Mouse (Mus musculus): ENCODE results near the gene Samd15.
A peak's percentile ranks its signal among the peaks of the same experiment; 100 is the strongest.
"Not testable (repeated sequence)": the region's sequence is repeated elsewhere in the genome, so short reads cannot be mapped to it uniquely, and the experiment has no call there.

Samd15 gene

GRCm38 (mm10) chr12:87199206-87199972 is at the start of gene Samd15:
Gene Samd15, plus strand, starts transcription at chr12:87199723.
- no peak for DNase-seq (ENCODE audit: low spot score in 2 of 2)

DNA sequence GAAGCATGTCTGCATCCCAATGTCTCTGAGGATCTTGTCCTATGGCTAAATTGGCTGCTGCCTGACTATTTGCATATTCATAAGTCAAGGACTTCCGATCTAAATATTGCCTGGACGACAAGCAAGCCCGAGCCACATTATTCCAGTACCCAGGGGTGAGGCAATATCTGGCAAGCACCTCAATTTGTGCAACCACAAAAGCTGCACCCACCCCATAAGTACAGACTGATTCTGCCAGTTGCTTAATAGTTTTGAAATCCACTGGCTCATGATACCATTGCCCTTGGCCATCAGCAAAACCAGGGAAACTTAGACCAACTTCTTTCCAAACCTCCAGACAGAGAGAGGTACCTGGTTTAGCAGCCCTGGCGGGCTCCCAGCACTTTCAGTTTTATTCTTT is 45.1 kb upstream of the Samd15 start:
- not testable (repeated sequence) for DNase-seq (ENCODE audit: low spot score in 2 of 2)

DNA sequence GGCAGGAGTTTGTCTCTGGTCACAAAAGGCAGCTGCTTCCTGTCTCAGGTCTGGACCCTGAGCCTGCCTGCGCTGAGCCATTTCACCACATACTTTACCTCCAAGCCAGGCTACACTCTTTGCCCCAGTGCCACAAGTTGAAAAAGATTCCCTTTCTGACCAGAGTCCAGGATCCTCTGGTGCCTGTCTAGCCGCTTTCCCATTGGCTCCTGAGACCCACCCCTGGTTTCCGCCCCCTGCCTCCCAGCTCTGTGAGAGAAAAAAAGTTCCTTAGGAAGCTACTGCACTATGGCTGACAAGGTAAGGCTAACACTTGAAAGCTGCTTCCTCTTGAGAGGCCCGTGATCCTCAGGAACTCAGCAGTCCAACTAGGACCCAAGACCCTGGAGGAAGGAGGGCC is 42.2 kb upstream of the Samd15 start:
- DNase-seq (ENCODE audit: low spot score in 2 of 2), result no peak

GRCm38 (mm10) chr12:87158099-87158498 is 41.4 kb upstream of the Samd15 start:
- no peak for DNase-seq (ENCODE audit: low spot score in 2 of 2)

DNA sequence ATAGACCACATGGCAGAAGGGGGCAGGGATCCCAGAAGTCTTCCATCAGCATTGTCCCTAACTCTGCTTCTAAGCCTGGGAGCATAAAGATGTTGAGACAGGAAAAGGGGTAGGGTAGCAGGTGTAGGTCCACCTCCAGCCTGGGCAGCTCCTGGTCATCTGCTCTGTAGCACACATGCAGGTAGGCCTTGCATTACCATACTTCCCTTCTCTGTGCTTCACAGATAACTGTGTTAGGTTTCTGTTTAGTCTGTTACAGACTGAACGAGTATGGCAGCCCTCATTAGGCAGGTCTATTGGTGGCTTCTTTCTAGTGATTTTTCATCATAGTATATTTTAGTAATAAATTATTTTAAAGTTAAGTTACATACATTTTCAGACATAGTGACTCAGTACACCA is 39.2 kb upstream of the Samd15 start:
- DNase-seq (ENCODE audit: low spot score in 2 of 2), result no peak

- DNase-seq (ENCODE audit: low spot score in 2 of 2), result no peak
These were observed 38.7 kb upstream of the Samd15 start for GRCm38 (mm10) chr12:87160815-87161214.

DNA sequence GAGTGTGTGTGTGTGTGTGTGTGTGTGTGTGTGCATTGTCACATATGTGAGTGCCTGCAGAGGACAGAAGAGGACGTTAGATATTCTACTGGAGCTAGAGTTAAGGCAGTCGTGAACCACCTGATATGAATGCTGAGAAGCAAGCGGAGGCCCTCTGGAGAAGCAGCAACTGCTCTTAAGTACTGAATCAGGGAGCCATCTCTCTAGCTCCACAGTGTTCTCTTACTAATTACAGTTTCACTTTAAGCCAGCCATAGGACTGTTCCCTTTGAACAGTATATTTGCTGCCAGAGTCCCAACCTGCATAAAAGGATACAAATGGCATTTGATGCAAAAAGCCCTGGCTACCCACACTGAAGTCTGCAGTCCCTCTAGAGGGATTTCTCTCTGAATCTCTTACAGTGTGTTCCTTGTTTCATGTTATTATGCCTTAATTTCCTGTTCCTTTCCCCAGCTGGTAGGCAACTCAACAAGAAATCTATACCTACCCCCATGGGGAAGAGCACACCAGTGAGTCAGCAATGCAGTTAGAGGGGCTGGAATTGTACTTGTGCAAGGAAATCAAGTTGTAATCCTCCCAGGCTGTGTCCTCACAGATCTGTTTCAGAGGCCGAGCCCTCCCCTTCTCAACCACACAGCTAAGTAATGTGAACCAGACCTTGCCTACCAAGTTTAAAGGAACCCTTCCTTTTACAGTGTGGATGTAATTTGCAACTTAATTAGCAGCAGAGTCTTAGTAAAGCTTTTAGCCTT is 24.2 kb upstream of the Samd15 start:
- no peak for DNase-seq (ENCODE audit: low spot score in 2 of 2)

- no peak for DNase-seq (ENCODE audit: low spot score in 2 of 2)
These were observed 21.9 kb upstream of the Samd15 start for GRCm38 (mm10) chr12:87177631-87178030.

GRCm38 (mm10) chr12:87193008-87193407 is 6.5 kb upstream of the Samd15 start:
- DNase-seq (ENCODE audit: low spot score in 2 of 2), result no peak

DNA sequence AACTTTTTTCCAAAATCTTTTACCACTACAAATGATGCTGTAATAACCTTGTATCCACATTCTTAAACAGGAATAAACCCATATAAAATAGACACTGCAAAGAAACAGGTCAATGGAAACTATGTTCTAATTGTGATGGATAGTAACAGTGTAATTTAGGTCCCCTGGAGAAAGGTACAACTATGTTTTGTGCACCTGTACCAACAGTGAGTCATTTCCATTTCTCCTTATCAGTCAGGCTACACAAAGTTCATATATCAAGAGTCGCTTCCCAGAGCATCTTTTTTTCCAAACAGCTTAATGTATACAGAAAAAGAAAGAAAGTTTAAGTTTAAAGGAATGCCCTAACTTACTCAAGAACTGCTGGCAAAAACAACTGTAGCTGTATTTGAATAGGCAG is 4.5 kb upstream of the Samd15 start:
- DNase-seq (ENCODE audit: low spot score in 2 of 2), result no peak

GRCm38 (mm10) chr12:87196310-87196709 is 3.2 kb upstream of the Samd15 start:
- DNase-seq (ENCODE audit: low spot score in 2 of 2), result no peak

GRCm38 (mm10) chr12:87198792-87199191 is 731 bp upstream of the Samd15 start:
- no peak for DNase-seq (ENCODE audit: low spot score in 2 of 2)

GRCm38 (mm10) chr12:87199973-87200586 is 557 bp downstream of the Samd15 start, which contains the start of gene Tmed8:
Gene Tmed8, minus strand, starts transcription at chr12:87200454.
- peak; percentile 69 to 85 for DNase-seq (ENCODE audit: low spot score in 2 of 2)

GRCm38 (mm10) chr12:87201694-87202093 is 2.2 kb downstream of the Samd15 start:
- no peak for DNase-seq (ENCODE audit: low spot score in 2 of 2)

GRCm38 (mm10) chr12:87205789-87206188 is 6.3 kb downstream of the Samd15 start:
- DNase-seq (ENCODE audit: low spot score in 2 of 2), result not testable (repeated sequence)

GRCm38 (mm10) chr12:87212844-87213606 is 13.5 kb downstream of the Samd15 start:
- DNase-seq (ENCODE audit: low spot score in 2 of 2), result no peak

DNA sequence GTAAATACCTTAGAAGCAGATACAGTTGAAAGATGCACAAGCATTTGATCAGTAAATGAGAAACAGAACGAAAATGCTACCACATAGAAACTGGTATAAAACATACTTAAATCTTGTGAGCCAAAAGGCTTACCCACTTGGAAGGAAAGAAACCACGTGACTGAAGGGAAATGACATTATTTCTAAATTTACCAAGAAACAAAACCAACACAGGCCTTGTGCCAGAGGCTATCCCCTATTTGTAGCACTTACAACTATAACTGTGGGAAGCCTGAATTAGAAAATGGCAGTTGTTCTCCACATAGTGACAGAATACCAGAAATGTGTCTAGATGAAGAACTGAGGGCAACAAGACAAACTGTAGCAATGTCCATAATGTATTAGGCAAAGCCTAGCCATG is 16.5 kb downstream of the Samd15 start:
- DNase-seq (ENCODE audit: low spot score in 2 of 2), result no peak

- no peak for DNase-seq (ENCODE audit: low spot score in 2 of 2)
These were observed 18.1 kb downstream of the Samd15 start for GRCm38 (mm10) chr12:87217596-87217995.

- DNase-seq (ENCODE audit: low spot score in 2 of 2), result no peak
These were observed 19.8 kb downstream of the Samd15 start for GRCm38 (mm10) chr12:87219362-87219761.

- no peak for DNase-seq (ENCODE audit: low spot score in 2 of 2)
These were observed 25.4 kb downstream of the Samd15 start for GRCm38 (mm10) chr12:87224950-87225349.

GRCm38 (mm10) chr12:87226801-87227200 is 27.3 kb downstream of the Samd15 start:
- DNase-seq (ENCODE audit: low spot score in 2 of 2), result no peak

GRCm38 (mm10) chr12:87229633-87230032 is 30.1 kb downstream of the Samd15 start:
- DNase-seq (ENCODE audit: low spot score in 2 of 2), result no peak
